Mouse (Mus musculus): Measurements from ENCODE around the gene Abhd6. TPM values are rescaled to one million over a fixed set of nuclear protein-coding genes. Genes with fewer than 3 reads are reported as not detected.

The Abhd6 gene
- total and polyA plus RNA-seq, 2 experiments from 2014 or later: 17.6 to 34.7 TPM

- Histone ChIP-seq H3K4me1 (ENCODE audit: insufficient read depth, low read length) (no peaks in the 10 kb centered on the region), H3K4me3 (ENCODE audit: low read depth, low read length) (no peak overlapping the region), H3K4me2 (ENCODE audit: low read depth, low read length, poor library complexity, severe bottlenecking) (no peak overlapping the region), H3K9ac (replicated peaks; ENCODE audit: low read length, poor library complexity, severe bottlenecking) (no peak overlapping the region), H3K27me3 (ENCODE audit: insufficient read depth, low read length) (no peaks in the 10 kb centered on the region), H3K9me3 (ENCODE audit: low read length) (no peaks in the 10 kb centered on the region), H3K36me3 (ENCODE audit: insufficient read depth, low read length) (no peaks in the 10 kb centered on the region), H3K27ac (ENCODE audit: low read depth, low read length) (no peak overlapping the region)
- DNase-seq (ENCODE audit: low spot score) (no peak), ATAC-seq (ENCODE audit: low FRiP score) (no peak)
- WGBS: 84% methylated on average over 10 of the region's 10 CpGs
- TF ChIP-seq CTCF (IDR thresholded peaks at IDR 0.05): no peak
Measured at GRCm38 (mm10) chr14:8026769-8027531, 24.2 kb downstream of the Abhd6 start.

- Histone ChIP-seq H3K27me3 (ENCODE audit: insufficient read depth, low read length) (no peaks in the 10 kb centered on the region), H3K27ac (ENCODE audit: low read depth, low read length) (no peak overlapping the region), H3K9ac (replicated peaks; ENCODE audit: low read length, poor library complexity, severe bottlenecking) (no peak overlapping the region), H3K9me3 (ENCODE audit: low read length) (no peaks in the 10 kb centered on the region), H3K4me1 (ENCODE audit: insufficient read depth, low read length) (no peaks in the 10 kb centered on the region), H3K4me2 (ENCODE audit: low read depth, low read length, poor library complexity, severe bottlenecking) (no peak overlapping the region), H3K4me3 (ENCODE audit: low read depth, low read length) (no peak overlapping the region), H3K36me3 (ENCODE audit: insufficient read depth, low read length) (no peaks in the 10 kb centered on the region)
- 94% methylated on average over 5 of the region's 5 CpGs for WGBS
- no peak for TF ChIP-seq CTCF (IDR thresholded peaks at IDR 0.05)
- DNase-seq (ENCODE audit: low spot score) (no peak), ATAC-seq (ENCODE audit: low FRiP score) (no peak)
Measured at GRCm38 (mm10) chr14:8028086-8028485, 25.4 kb downstream of the Abhd6 start.

GRCm38 (mm10) chr14:8029752-8030151 lies 27.1 kb downstream of the Abhd6 start:
- H3K36me3 ChIP-seq (ENCODE audit: insufficient read depth, low read length): no peaks in the 10 kb centered on the region
- ATAC-seq (ENCODE audit: low FRiP score) (no peak), DNase-seq (ENCODE audit: low spot score) (no peak)
- H3K9ac ChIP-seq (replicated peaks; ENCODE audit: low read length, poor library complexity, severe bottlenecking): no peak overlapping the region
- no peak overlapping the region for H3K27ac ChIP-seq (ENCODE audit: low read depth, low read length)
- H3K4me3 ChIP-seq (ENCODE audit: low read depth, low read length): no peak overlapping the region
- WGBS: 88% methylated on average over 1 of the region's 1 CpGs
- no peaks in the 10 kb centered on the region for H3K9me3 ChIP-seq (ENCODE audit: low read length)
- H3K4me1 ChIP-seq (ENCODE audit: insufficient read depth, low read length): no peaks in the 10 kb centered on the region
- H3K27me3 ChIP-seq (ENCODE audit: insufficient read depth, low read length): no peaks in the 10 kb centered on the region
- H3K4me2 ChIP-seq (ENCODE audit: low read depth, low read length, poor library complexity, severe bottlenecking): no peak overlapping the region
- no peak for TF ChIP-seq CTCF (IDR thresholded peaks at IDR 0.05)

GRCm38 (mm10) chr14:8030535-8030934 lies 27.8 kb downstream of the Abhd6 start:
- no peak overlapping the region for H3K4me3 ChIP-seq (ENCODE audit: low read depth, low read length)
- no peak for TF ChIP-seq CTCF (IDR thresholded peaks at IDR 0.05)
- DNase-seq (ENCODE audit: low spot score) (no peak), ATAC-seq (ENCODE audit: low FRiP score) (no peak)
- no peaks in the 10 kb centered on the region for H3K9me3 ChIP-seq (ENCODE audit: low read length)
- no peaks in the 10 kb centered on the region for H3K4me1 ChIP-seq (ENCODE audit: insufficient read depth, low read length)
- WGBS: 62% methylated on average over 4 of the region's 4 CpGs
- no peak overlapping the region for H3K9ac ChIP-seq (replicated peaks; ENCODE audit: low read length, poor library complexity, severe bottlenecking)
- no peaks in the 10 kb centered on the region for H3K27me3 ChIP-seq (ENCODE audit: insufficient read depth, low read length)
- no peaks in the 10 kb centered on the region for H3K36me3 ChIP-seq (ENCODE audit: insufficient read depth, low read length)
- no peak overlapping the region for H3K4me2 ChIP-seq (ENCODE audit: low read depth, low read length, poor library complexity, severe bottlenecking)
- no peak overlapping the region for H3K27ac ChIP-seq (ENCODE audit: low read depth, low read length)

- Histone ChIP-seq H3K4me1 (ENCODE audit: insufficient read depth, low read length) (no peaks in the 10 kb centered on the region), H3K4me3 (ENCODE audit: low read depth, low read length) (no peak overlapping the region), H3K27me3 (ENCODE audit: insufficient read depth, low read length) (no peaks in the 10 kb centered on the region), H3K4me2 (ENCODE audit: low read depth, low read length, poor library complexity, severe bottlenecking) (no peak overlapping the region), H3K9ac (replicated peaks; ENCODE audit: low read length, poor library complexity, severe bottlenecking) (0 out of 2 replicates have a peak overlapping the region, but pooled peaks have one; percentile 1), H3K36me3 (ENCODE audit: insufficient read depth, low read length) (no peaks in the 10 kb centered on the region), H3K27ac (ENCODE audit: low read depth, low read length) (peak overlapping the region; percentile 43; the same call in 1 of the 2 replicates), H3K9me3 (ENCODE audit: low read length) (no peaks in the 10 kb centered on the region)
- 44% methylated on average over 13 of the region's 13 CpGs for WGBS
- peak; percentile 64 for ATAC-seq (ENCODE audit: low FRiP score)
- peak; percentile 63 for DNase-seq (ENCODE audit: low spot score)
- TF ChIP-seq CTCF (IDR thresholded peaks at IDR 0.05): no peak
Measured at GRCm38 (mm10) chr14:8032087-8032944, 29.6 kb downstream of the Abhd6 start.

GRCm38 (mm10) chr14:8034561-8034960 lies 31.9 kb downstream of the Abhd6 start:
- Histone ChIP-seq H3K27ac (ENCODE audit: low read depth, low read length) (no peak overlapping the region), H3K27me3 (ENCODE audit: insufficient read depth, low read length) (no peaks in the 10 kb centered on the region), H3K36me3 (ENCODE audit: insufficient read depth, low read length) (no peaks in the 10 kb centered on the region), H3K4me1 (ENCODE audit: insufficient read depth, low read length) (no peaks in the 10 kb centered on the region), H3K9me3 (ENCODE audit: low read length) (no peaks in the 10 kb centered on the region), H3K4me2 (ENCODE audit: low read depth, low read length, poor library complexity, severe bottlenecking) (no peak overlapping the region), H3K9ac (replicated peaks; ENCODE audit: low read length, poor library complexity, severe bottlenecking) (no peak overlapping the region), H3K4me3 (ENCODE audit: low read depth, low read length) (no peak overlapping the region)
- WGBS: 57% methylated on average over 5 of the region's 5 CpGs
- DNase-seq (ENCODE audit: low spot score) (no peak), ATAC-seq (ENCODE audit: low FRiP score) (no peak)
- TF ChIP-seq CTCF (IDR thresholded peaks at IDR 0.05): no peak
